Mouse (Mus musculus): ENCODE measurements around the gene Pex11b.

- TF ChIP-seq POLR2A (IDR thresholded peaks at IDR 0.05; ENCODE audit: control insufficient read depth, low read depth, low read length) (no peak), CTCF (IDR thresholded peaks at IDR 0.05; ENCODE audit: control insufficient read depth, insufficient read depth, insufficient replicate concordance, low read depth, low read length) (no peak)
Measured at GRCm38 (mm10) chr3:96690298-96690697, 55.1 kb downstream of the Pex11b start.

Measured in testis, adult 2 months (tissue).